Mouse (Mus musculus) gastrocnemius, postnatal 4 days (tissue): ENCODE results near the gene Gm20824. TPM values are rescaled to one million over a fixed set of nuclear protein-coding genes. Genes with fewer than 3 reads are reported as not detected.
"Not testable (repeated sequence)": the region's sequence is repeated elsewhere in the genome, so short reads cannot be mapped to it uniquely, and the experiment has no call there.

Experiments
- DNase-seq, 2 experiments: peaks; one replicate each; pipeline ENCODE4 v3.0.0; 2021 to 2022; ENCODE audit warnings: low spot score in 2 of 2, mixed read lengths in 2 of 2
- long read RNA-seq, 2 experiments: library from polyadenylated mRNA; stranded (forward); transcript quantifications; one replicate each; pipeline ENCODE4 v2.0.0; 2021
- total RNA-seq, 2 experiments: library from RNA; stranded (reverse); gene quantifications; 2 replicates each; pipeline ENCODE4 v1.2.3; 2021

The Gm20824 gene
- not detected for total RNA-seq
- long read RNA-seq, experiment 1, result 0 reads
- long read RNA-seq, experiment 2, result 0 reads

- DNase-seq, result not testable (repeated sequence)
These were observed at the start of gene Gm20824 for GRCm38 (mm10) chrY:8257607-8258006. Gene Gm20824, plus strand, starts transcription at chrY:8257907.

Other genes starting within 250 kb of the Gm20824 start
- gene Gm20825, start 186.4 kb upstream of the Gm20824 start, total RNA-seq, result not detected